Comparison of ENCODE assay signal across 7 mouse cellular contexts in the genomic region with DNA sequence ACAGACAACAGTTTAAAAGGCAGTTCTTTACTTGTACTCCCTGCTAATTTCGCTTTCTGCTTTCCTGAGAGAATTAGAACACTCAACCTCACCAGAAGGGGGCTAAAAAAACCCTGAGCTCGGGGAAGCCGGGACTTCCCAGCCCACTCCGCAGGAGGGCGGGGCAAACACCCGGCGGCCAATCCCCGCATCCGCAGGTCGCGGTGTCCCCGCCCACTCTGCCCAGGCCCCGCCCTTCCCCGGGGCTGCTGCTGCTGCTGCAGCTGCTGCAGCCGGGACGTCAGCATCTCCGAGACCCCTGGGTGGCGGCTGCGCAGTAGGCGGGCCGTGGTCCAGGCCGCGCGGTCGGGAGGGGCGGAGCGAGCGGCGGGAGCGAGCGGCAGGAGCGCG. TPM values are rescaled to one million over a fixed set of nuclear protein-coding genes. Genes with fewer than 3 reads are reported as not detected.
DNase-seq lines count a peak whose midpoint lies in the region; ATAC-seq lines count a peak whose summit lies in the region.

No protein-coding gene starts in this region.

- under 1% methylated on average over 33 of the region's 33 CpGs for WGBS in embryonic facial prominence, embryonic 10.5 days
- 2% methylated on average over 29 of the region's 33 CpGs for WGBS in limb, embryonic 11.5 days
- under 1% methylated on average over 33 of the region's 33 CpGs for WGBS in midbrain, embryonic 14.5 days

- H3K4me2 ChIP-seq in limb, embryonic 11.5 days (ENCODE audit: low read depth, severe bottlenecking), result peak overlapping the region; percentile 48
- H3K4me2 ChIP-seq in midbrain, embryonic 14.5 days (ENCODE audit: low read length), result peak overlapping the region; percentile 66

- peak; percentile 100 for DNase-seq in adrenal gland, postnatal 10 days
- peak; percentile 99 for DNase-seq in embryonic facial prominence, embryonic 10.5 days (ENCODE audit: low spot score)
- peak; percentile 100 for DNase-seq in heart, adult 11 months
- DNase-seq in kidney, adult 18-20 months, result peak; percentile 98
- DNase-seq in limb, embryonic 11.5 days (ENCODE audit: low spot score), result peak; percentile 98
- peak; percentile 98 for DNase-seq in midbrain, embryonic 14.5 days
- peak; percentile 99 to 100 for DNase-seq in spleen, adult 18-20 months

- H3K4me3 ChIP-seq in embryonic facial prominence, embryonic 10.5 days, result peak overlapping the region; percentile 83
- peak overlapping the region; percentile 63 for H3K4me3 ChIP-seq in limb, embryonic 11.5 days (ENCODE audit: low read depth, low read length)
- peak overlapping the region; percentile 75 for H3K4me3 ChIP-seq in midbrain, embryonic 14.5 days (replicated peaks; ENCODE audit: low read depth, low read length)

- H3K4me1 ChIP-seq in embryonic facial prominence, embryonic 10.5 days, result peaks cover 26% of the 10 kb centered on the region
- H3K4me1 ChIP-seq in limb, embryonic 11.5 days (ENCODE audit: control insufficient read depth, insufficient read depth, low read length), result no peaks in the 10 kb centered on the region
- peaks cover 15% of the 10 kb centered on the region for H3K4me1 ChIP-seq in midbrain, embryonic 14.5 days (ENCODE audit: control insufficient read depth, insufficient read depth, low read length)

- peak overlapping the region; percentile 90 for H3K9ac ChIP-seq in limb, embryonic 11.5 days (ENCODE audit: low read length)
- peak overlapping the region; percentile 85 for H3K9ac ChIP-seq in midbrain, embryonic 14.5 days (replicated peaks; ENCODE audit: low read length)

- no peaks in the 10 kb centered on the region for H3K27me3 ChIP-seq in embryonic facial prominence, embryonic 10.5 days (replicated peaks; ENCODE audit: low read depth, poor library complexity, severe bottlenecking)
- no peaks in the 10 kb centered on the region for H3K27me3 ChIP-seq in limb, embryonic 11.5 days (ENCODE audit: control insufficient read depth, insufficient read depth, low read length)
- no peaks in the 10 kb centered on the region for H3K27me3 ChIP-seq in midbrain, embryonic 14.5 days (ENCODE audit: control insufficient read depth, insufficient read depth, low read length)

- H3K36me3 ChIP-seq in embryonic facial prominence, embryonic 10.5 days (replicated peaks), result no peaks in the 10 kb centered on the region
- no peaks in the 10 kb centered on the region for H3K36me3 ChIP-seq in limb, embryonic 11.5 days (ENCODE audit: control insufficient read depth, insufficient read depth, low read length)
- no peaks in the 10 kb centered on the region for H3K36me3 ChIP-seq in midbrain, embryonic 14.5 days (ENCODE audit: control insufficient read depth, insufficient read depth, low read length)

- peak; percentile 99 for ATAC-seq in limb, embryonic 11.5 days (ENCODE audit: insufficient number of reproducible peaks, low FRiP score, low TSS enrichment, low read depth)
- peak; percentile 100 for ATAC-seq in midbrain, embryonic 14.5 days (ENCODE audit: low FRiP score, low TSS enrichment)

- H3K9me3 ChIP-seq in embryonic facial prominence, embryonic 10.5 days, result no peaks in the 10 kb centered on the region
- H3K9me3 ChIP-seq in limb, embryonic 11.5 days (ENCODE audit: control insufficient read depth, low read length), result no peaks in the 10 kb centered on the region
- H3K9me3 ChIP-seq in midbrain, embryonic 14.5 days (ENCODE audit: control insufficient read depth, low read length), result no peaks in the 10 kb centered on the region

- peak overlapping the region; percentile 96 for H3K27ac ChIP-seq in embryonic facial prominence, embryonic 10.5 days (replicated peaks)
- no peak overlapping the region; the same call in 1 of the 2 replicates for H3K27ac ChIP-seq in limb, embryonic 11.5 days (replicated peaks; ENCODE audit: low read depth, low read length)
- peak overlapping the region; percentile 92 for H3K27ac ChIP-seq in midbrain, embryonic 14.5 days (replicated peaks; ENCODE audit: low read depth, low read length)

RNA-seq across cellular contexts. Expression of gene C1galt1, which starts 0.2 kb away (rescaled TPM):
- total RNA-seq in adrenal gland, postnatal 10 days (2021), result 10 to 100 TPM; 24.1 to 25.4 TPM
- 2.2 and 2.5 TPM in 2 replicates for polyA plus RNA-seq in embryonic facial prominence, embryonic 10.5 days (2016; fragmentation: Nextera tagmentation; extraction: Ambion mirVana)
- polyA plus RNA-seq in limb, embryonic 11.5 days (2014; fragmentation: Nextera tagmentation; extraction: Ambion mirVana), result 6.4 and 8.3 TPM in 2 replicates
- 3.5 and 4.3 TPM in 2 replicates for polyA plus RNA-seq in midbrain, embryonic 14.5 days (2014; fragmentation: Nextera tagmentation; extraction: Ambion mirVana)
